Mouse (Mus musculus) small intestine, adult 2 months (tissue): ENCODE measurements around the gene Ephb1.

Experiments used
- CTCF ChIP-seq: fragments of 200-500 bp; IDR thresholded peaks from 2 replicates; pipeline ENCODE4 v1.5.1; 2012; ENCODE audit warnings: low read depth, mild to moderate bottlenecking, control low read depth, inconsistent platforms, low read length, moderate library complexity, mixed read lengths; ENCODE audit not compliant: insufficient replicate concordance, insufficient read length; ENCODE audit errors: extremely low read depth
- POLR2A ChIP-seq: fragments of 200-500 bp; IDR thresholded peaks from 2 replicates; pipeline ENCODE4 v1.6.1; 2012; ENCODE audit warnings: low read depth, mild to moderate bottlenecking, control low read depth, inconsistent platforms, low read length, moderate library complexity

DNA sequence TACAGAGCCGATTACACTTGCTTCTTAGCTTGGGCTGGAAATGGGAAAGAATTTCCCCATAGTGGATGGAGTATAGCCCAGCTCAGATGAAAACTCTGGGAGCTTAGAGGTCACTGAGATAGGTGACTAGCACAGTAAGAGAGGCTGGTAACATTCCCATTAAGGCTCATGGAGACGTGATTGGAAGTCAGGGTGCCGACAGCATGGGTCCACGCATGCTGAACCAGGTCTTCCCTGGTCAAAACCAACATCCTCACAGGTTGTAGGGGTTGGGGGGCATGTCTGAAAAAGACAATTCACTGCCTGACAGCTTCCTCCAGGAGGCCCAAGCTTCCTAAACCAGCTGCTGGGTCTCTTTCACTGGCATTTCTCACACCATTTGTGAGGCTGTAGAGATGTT is 445.0 kb downstream of the Ephb1 start:
- TF ChIP-seq CTCF (no peak), POLR2A (no peak)
